Mouse (Mus musculus) layer of hippocampus, adult 11-12 months (tissue): Measurements from ENCODE around the gene Gpx3.
"Not testable (repeated sequence)": the region's sequence is repeated elsewhere in the genome, so short reads cannot be mapped to it uniquely, and the experiment has no call there.

Experiments used
- DNase-seq: peaks from one replicate; pipeline ENCODE4 v3.0.0; 2022; ENCODE audit warnings: low spot score

Gene Gpx3

GRCm38 (mm10) chr11:54881051-54881474, 21.2 kb upstream of the Gpx3 start:
- no peak for DNase-seq

- no peak for DNase-seq
Measured at GRCm38 (mm10) chr11:54882671-54883070, 19.6 kb upstream of the Gpx3 start.

GRCm38 (mm10) chr11:54884197-54884828, 17.9 kb upstream of the Gpx3 start:
- DNase-seq: no peak

- no peak for DNase-seq
Measured at GRCm38 (mm10) chr11:54884937-54885336, 17.3 kb upstream of the Gpx3 start.

GRCm38 (mm10) chr11:54885406-54885805, 16.8 kb upstream of the Gpx3 start:
- DNase-seq: no peak

GRCm38 (mm10) chr11:54887927-54888326, 14.3 kb upstream of the Gpx3 start:
- no peak for DNase-seq

GRCm38 (mm10) chr11:54891341-54891740, 10.9 kb upstream of the Gpx3 start:
- no peak for DNase-seq

- DNase-seq: no peak
Measured at GRCm38 (mm10) chr11:54892091-54892490, 10.2 kb upstream of the Gpx3 start.

GRCm38 (mm10) chr11:54894589-54894988, 7.7 kb upstream of the Gpx3 start:
- no peak for DNase-seq

- not testable (repeated sequence) for DNase-seq
Measured at GRCm38 (mm10) chr11:54896646-54897045, 5.6 kb upstream of the Gpx3 start.

GRCm38 (mm10) chr11:54897470-54897869, 4.8 kb upstream of the Gpx3 start:
- no peak for DNase-seq

- no peak for DNase-seq
Measured at GRCm38 (mm10) chr11:54899657-54900056, 2.6 kb upstream of the Gpx3 start.

GRCm38 (mm10) chr11:54903339-54903738, 1.1 kb downstream of the Gpx3 start:
- no peak for DNase-seq

- no peak for DNase-seq
Measured at GRCm38 (mm10) chr11:54903940-54904706, 1.9 kb downstream of the Gpx3 start.

- DNase-seq: no peak
Measured at GRCm38 (mm10) chr11:54905086-54905485, 2.8 kb downstream of the Gpx3 start.

GRCm38 (mm10) chr11:54905931-54906330, 3.7 kb downstream of the Gpx3 start:
- DNase-seq: no peak

GRCm38 (mm10) chr11:54906466-54906865, 4.2 kb downstream of the Gpx3 start:
- no peak for DNase-seq

- no peak for DNase-seq
Measured at GRCm38 (mm10) chr11:54907259-54907658, 5.0 kb downstream of the Gpx3 start.

GRCm38 (mm10) chr11:54909273-54909672, 7.0 kb downstream of the Gpx3 start:
- no peak for DNase-seq

- no peak for DNase-seq
Measured at GRCm38 (mm10) chr11:54910081-54910665, 7.9 kb downstream of the Gpx3 start.

- no peak for DNase-seq
Measured at GRCm38 (mm10) chr11:54911201-54911600, 8.9 kb downstream of the Gpx3 start.

- DNase-seq: no peak
Measured at GRCm38 (mm10) chr11:54911671-54912502, 9.6 kb downstream of the Gpx3 start.
